ENCODE assay signal across 29 mouse cellular contexts in genomic region chr8:116275014-116275413, GRCm38 (mm10).
DNase-seq lines count a peak whose midpoint lies in the region; ATAC-seq and TF ChIP-seq lines count a peak whose summit lies in the region.
"Had no signal": no experiment of that assay in that cellular context is flagged by ENCODE, and none has a peak within 500 bp of the region (broad histone marks: within the 10 kb centered on the region; RNA-seq: fewer than 3 reads in every experiment).

No protein-coding gene starts in this region.

- H3K9ac ChIP-seq in kidney, embryonic 14.5 days (ENCODE audit: low read depth, low read length) = no peak overlapping the region
- no peak overlapping the region for H3K9ac ChIP-seq in intestine, embryonic 14.5 days (ENCODE audit: low read length)
- H3K9ac ChIP-seq in intestine, embryonic 16.5 days (ENCODE audit: low read depth, low read length) = no peak overlapping the region
- no peak overlapping the region for H3K9ac ChIP-seq in midbrain, embryonic 15.5 days
- H3K9ac ChIP-seq: embryonic facial prominence, embryonic 13.5 days; forebrain, embryonic 12.5 days; forebrain, embryonic 15.5 days; heart, embryonic 12.5 days; heart, embryonic 15.5 days; hindbrain, embryonic 13.5 days had no signal

- no peak overlapping the region for H3K4me3 ChIP-seq in kidney, adult 2 months (ENCODE audit: insufficient read depth, low read depth, low read length)
- no peak overlapping the region for H3K4me3 ChIP-seq in kidney, embryonic 14.5 days (ENCODE audit: low read length)
- H3K4me3 ChIP-seq in intestine, embryonic 14.5 days (ENCODE audit: low read depth, low read length) = no peak overlapping the region
- no peak overlapping the region for H3K4me3 ChIP-seq in intestine, embryonic 16.5 days (ENCODE audit: low read length)
- no peak overlapping the region for H3K4me3 ChIP-seq in small intestine, adult 2 months (ENCODE audit: low read depth, low read length)
- no peak overlapping the region for H3K4me3 ChIP-seq in midbrain, embryonic 15.5 days
- H3K4me3 ChIP-seq: embryonic facial prominence, embryonic 10.5 days; embryonic facial prominence, embryonic 13.5 days; erythroblast, embryonic 14.5 days; forebrain, embryonic 12.5 days; forebrain, embryonic 15.5 days; heart, embryonic 12.5 days; heart, embryonic 15.5 days; hindbrain, embryonic 10.5 days; hindbrain, embryonic 13.5 days had no signal

- H3K4me1 ChIP-seq in kidney, adult 2 months (ENCODE audit: control insufficient read depth, insufficient read depth, low read length) = peaks cover 14% of the 10 kb centered on the region; the same call in 1 of the 2 replicates
- no peaks in the 10 kb centered on the region for H3K4me1 ChIP-seq in kidney, embryonic 14.5 days (ENCODE audit: control insufficient read depth, insufficient read depth, low read length)
- no peaks in the 10 kb centered on the region for H3K4me1 ChIP-seq in intestine, embryonic 14.5 days (replicated peaks; ENCODE audit: control insufficient read depth, insufficient read depth, low read length)
- peaks cover 3% of the 10 kb centered on the region; the same call in 1 of the 2 replicates for H3K4me1 ChIP-seq in intestine, embryonic 16.5 days (ENCODE audit: control insufficient read depth, insufficient read depth, low read length)
- peaks cover 24% of the 10 kb centered on the region; the same call in 1 of the 2 replicates for H3K4me1 ChIP-seq in small intestine, adult 2 months (ENCODE audit: control insufficient read depth, insufficient read depth, insufficient read length, low read length)
- no peaks in the 10 kb centered on the region for H3K4me1 ChIP-seq in midbrain, embryonic 15.5 days
- H3K4me1 ChIP-seq: forebrain, embryonic 15.5 days; heart, embryonic 12.5 days; heart, embryonic 15.5 days; hindbrain, embryonic 10.5 days; hindbrain, embryonic 13.5 days had no signal

- H3K9me3 ChIP-seq in kidney, embryonic 14.5 days (ENCODE audit: control insufficient read depth, low read length) = no peaks in the 10 kb centered on the region
- no peaks in the 10 kb centered on the region for H3K9me3 ChIP-seq in intestine, embryonic 14.5 days (ENCODE audit: control insufficient read depth, low read length)
- H3K9me3 ChIP-seq in intestine, embryonic 16.5 days (ENCODE audit: control insufficient read depth, low read length) = no peaks in the 10 kb centered on the region
- no peaks in the 10 kb centered on the region for H3K9me3 ChIP-seq in midbrain, embryonic 15.5 days
- H3K9me3 ChIP-seq: embryonic facial prominence, embryonic 10.5 days; embryonic facial prominence, embryonic 13.5 days; forebrain, embryonic 12.5 days; forebrain, embryonic 15.5 days; heart, embryonic 12.5 days; heart, embryonic 15.5 days; hindbrain, embryonic 10.5 days; hindbrain, embryonic 13.5 days had no signal

- no peak overlapping the region for H3K27ac ChIP-seq in kidney, adult 2 months (ENCODE audit: insufficient read depth, low read depth, low read length)
- no peak overlapping the region for H3K27ac ChIP-seq in kidney, embryonic 14.5 days (ENCODE audit: low read depth, low read length)
- H3K27ac ChIP-seq in intestine, embryonic 14.5 days (ENCODE audit: low read depth) = no peak overlapping the region
- no peak overlapping the region for H3K27ac ChIP-seq in intestine, embryonic 16.5 days (ENCODE audit: low read length)
- H3K27ac ChIP-seq in small intestine, adult 2 months (ENCODE audit: insufficient read depth, low read depth, low read length) = peak overlapping the region; percentile 83
- H3K27ac ChIP-seq in midbrain, embryonic 15.5 days = no peak overlapping the region
- H3K27ac ChIP-seq: embryonic facial prominence, embryonic 10.5 days; embryonic facial prominence, embryonic 13.5 days; forebrain, embryonic 12.5 days; forebrain, embryonic 15.5 days; heart, embryonic 15.5 days; hindbrain, embryonic 10.5 days; hindbrain, embryonic 13.5 days had no signal

- no peak for ATAC-seq in kidney, embryonic 14.5 days (ENCODE audit: low FRiP score, low TSS enrichment)
- ATAC-seq in intestine, embryonic 14.5 days (replicated peaks; ENCODE audit: low FRiP score, low TSS enrichment, low read depth) = peak; percentile 47; the same call in 1 of the 2 replicates
- ATAC-seq in intestine, embryonic 16.5 days = peak; percentile 96
- ATAC-seq in megakaryocyte-erythroid progenitor cell, adult 5-6 weeks (replicated peaks; ENCODE audit: low FRiP score, low TSS enrichment, poor library complexity, severe bottlenecking) = no peak
- no peak for ATAC-seq in midbrain, embryonic 15.5 days (replicated peaks)
- ATAC-seq: forebrain, embryonic 15.5 days; Patski had no signal

- WGBS in kidney, adult 2 months = 24% methylated on average over 4 of the region's 4 CpGs
- WGBS in kidney, embryonic 14.5 days = 29% methylated on average over 4 of the region's 4 CpGs
- WGBS in intestine, embryonic 14.5 days = 27% methylated on average over 4 of the region's 4 CpGs
- WGBS in intestine, embryonic 16.5 days = 30% methylated on average over 4 of the region's 4 CpGs
- 23% methylated on average over 4 of the region's 4 CpGs for WGBS in small intestine, adult 2 months
- WGBS in midbrain, embryonic 15.5 days = 91% methylated on average over 4 of the region's 4 CpGs

- no peaks in the 10 kb centered on the region for H3K27me3 ChIP-seq in kidney, adult 2 months (replicated peaks; ENCODE audit: control insufficient read depth, insufficient read depth, low read length)
- H3K27me3 ChIP-seq in kidney, embryonic 14.5 days (ENCODE audit: control insufficient read depth, insufficient read depth, low read length) = no peaks in the 10 kb centered on the region
- no peaks in the 10 kb centered on the region for H3K27me3 ChIP-seq in intestine, embryonic 14.5 days (replicated peaks; ENCODE audit: control insufficient read depth, insufficient read depth, low read length)
- no peaks in the 10 kb centered on the region for H3K27me3 ChIP-seq in intestine, embryonic 16.5 days (replicated peaks; ENCODE audit: control insufficient read depth, insufficient read depth, low read length)
- H3K27me3 ChIP-seq in small intestine, adult 2 months (ENCODE audit: control insufficient read depth, insufficient read depth, low read length) = no peaks in the 10 kb centered on the region
- no peaks in the 10 kb centered on the region for H3K27me3 ChIP-seq in midbrain, embryonic 15.5 days (replicated peaks)
- H3K27me3 ChIP-seq: embryonic facial prominence, embryonic 13.5 days; forebrain, embryonic 15.5 days; heart, embryonic 12.5 days; heart, embryonic 15.5 days; hindbrain, embryonic 13.5 days; Patski had no signal

- no peak for TF ChIP-seq POLR2A in kidney, adult 2 months (IDR thresholded peaks at IDR 0.05; ENCODE audit: low read depth, low read length)
- no peak for TF ChIP-seq POLR2A in small intestine, adult 2 months (IDR thresholded peaks at IDR 0.05; ENCODE audit: low read depth, low read length)

- no peak overlapping the region for H3K4me2 ChIP-seq in kidney, embryonic 14.5 days (replicated peaks; ENCODE audit: low read depth, low read length)
- no peak overlapping the region for H3K4me2 ChIP-seq in intestine, embryonic 14.5 days (ENCODE audit: low read length)
- H3K4me2 ChIP-seq in intestine, embryonic 16.5 days (ENCODE audit: low read depth, low read length) = no peak overlapping the region
- no peak overlapping the region for H3K4me2 ChIP-seq in midbrain, embryonic 15.5 days
- H3K4me2 ChIP-seq: embryonic facial prominence, embryonic 13.5 days; forebrain, embryonic 12.5 days; forebrain, embryonic 15.5 days; heart, embryonic 12.5 days; heart, embryonic 15.5 days; hindbrain, embryonic 13.5 days had no signal

- DNase-seq in kidney, adult 2 months = peak; percentile 29
- DNase-seq in intestine, embryonic 14.5 days (ENCODE audit: low spot score) = peak; percentile 49
- DNase-seq: adrenal gland, postnatal 10 days; B cell, adult 2 months; cerebellum, adult 11 months; cerebellum, adult 2 months; cerebellum, adult 9-11 months; cerebellum, postnatal 25 days; embryo, embryonic 11 days; gastrocnemius, postnatal 25 days; heart, adult 18-20 months; heart, postnatal 10 days; heart, postnatal 36 days had no signal

- no peaks in the 10 kb centered on the region for H3K36me3 ChIP-seq in kidney, adult 2 months (ENCODE audit: control insufficient read depth, insufficient read depth, low read length)
- H3K36me3 ChIP-seq in kidney, embryonic 14.5 days (ENCODE audit: control insufficient read depth, insufficient read depth, low read length) = no peaks in the 10 kb centered on the region
- no peaks in the 10 kb centered on the region for H3K36me3 ChIP-seq in intestine, embryonic 14.5 days (ENCODE audit: control insufficient read depth, insufficient read depth, low read length)
- no peaks in the 10 kb centered on the region for H3K36me3 ChIP-seq in intestine, embryonic 16.5 days (ENCODE audit: control insufficient read depth, insufficient read depth, low read length)
- no peaks in the 10 kb centered on the region for H3K36me3 ChIP-seq in small intestine, adult 2 months (ENCODE audit: control insufficient read depth, insufficient read depth, low read length)
- H3K36me3 ChIP-seq in midbrain, embryonic 15.5 days (replicated peaks) = no peaks in the 10 kb centered on the region
- H3K36me3 ChIP-seq: embryonic facial prominence, embryonic 10.5 days; embryonic facial prominence, embryonic 13.5 days; forebrain, embryonic 12.5 days; forebrain, embryonic 15.5 days; G1E; heart, embryonic 12.5 days; heart, embryonic 15.5 days; hindbrain, embryonic 10.5 days; hindbrain, embryonic 13.5 days had no signal

- no peak for TF ChIP-seq CTCF in kidney, adult 2 months (conservative IDR thresholded peaks at IDR 0.05; ENCODE audit: insufficient read depth, insufficient read length, low read depth, low read length)
- TF ChIP-seq CTCF in small intestine, adult 2 months (IDR thresholded peaks at IDR 0.05; ENCODE audit: extremely low read depth, insufficient read length, insufficient replicate concordance, low read depth, low read length) = no peak

Comparison
In these comparisons a context has a peak if more than half of its experiments do, and no peak if none do; other contexts are left out.
1. ATAC-seq: peak in intestine, embryonic 14.5 days (single experiment) and intestine, embryonic 16.5 days (single experiment); none in kidney, embryonic 14.5 days (single experiment), megakaryocyte-erythroid progenitor cell, adult 5-6 weeks (single experiment) and midbrain, embryonic 15.5 days (single experiment).